Mouse (Mus musculus) sigmoid colon, adult 10 weeks (tissue): ENCODE data around the gene Prss16. TPM values are rescaled to one million over a fixed set of nuclear protein-coding genes. Genes with fewer than 3 reads are reported as not detected.

Experiments
- polyA plus RNA-seq: library from polyadenylated mRNA; stranded (reverse); fragments of 350-450 nt; fragmentation: Illumina TruSeq; extraction: RNeasy Lipid Tissue Mini Kit (QIAGEN cat#74804); gene quantifications from one replicate; pipeline ENCODE4 v1.2.3, GENCODE M21; 2014; ENCODE audit warnings: low read depth, low replicate concordance

Prss16 gene
- polyA plus RNA-seq, result 1.4 TPM

GRCm38 (mm10) chr13:22009642-22010041 is at the start of gene Prss16:
Gene Prss16 (minus strand): TSS chr13:22009742.

DNA sequence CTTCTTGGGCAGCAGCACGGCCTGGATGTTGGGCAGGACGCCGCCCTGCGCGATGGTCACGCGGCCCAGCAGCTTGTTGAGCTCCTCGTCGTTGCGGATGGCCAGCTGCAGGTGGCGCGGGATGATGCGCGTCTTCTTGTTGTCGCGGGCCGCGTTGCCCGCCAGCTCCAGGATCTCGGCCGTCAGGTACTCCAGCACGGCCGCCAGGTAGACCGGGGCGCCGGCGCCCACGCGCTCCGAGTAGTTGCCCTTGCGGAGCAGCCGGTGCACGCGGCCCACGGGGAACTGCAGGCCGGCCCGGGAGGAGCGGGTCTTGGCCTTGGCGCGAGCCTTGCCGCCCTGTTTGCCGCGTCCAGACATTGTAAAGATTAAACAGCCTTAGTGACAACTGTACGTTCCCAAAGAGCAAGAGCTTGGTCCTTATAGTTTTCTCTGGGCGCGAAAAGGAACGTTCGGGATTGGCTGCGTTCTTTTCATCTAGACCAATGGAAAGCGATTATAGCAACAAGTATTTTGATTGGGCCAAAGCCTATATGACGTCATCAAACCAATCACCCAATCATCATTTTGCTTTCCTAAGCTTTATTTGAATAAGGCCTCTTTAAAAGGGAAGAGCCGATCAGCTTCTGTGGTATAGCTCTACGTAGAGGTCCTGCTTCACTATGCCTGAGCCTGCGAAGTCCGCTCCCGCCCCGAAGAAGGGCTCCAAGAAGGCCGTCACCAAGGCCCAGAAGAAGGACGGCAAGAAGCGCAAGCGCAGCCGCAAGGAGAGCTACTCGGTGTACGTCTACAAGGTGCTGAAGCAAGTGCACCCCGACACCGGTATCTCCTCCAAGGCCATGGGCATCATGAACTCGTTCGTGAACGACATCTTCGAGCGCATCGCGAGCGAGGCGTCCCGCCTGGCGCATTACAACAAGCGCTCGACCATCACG is 33.3 kb upstream of the Prss16 start, which contains the start of the genes Hist1h2ag and Hist1h2bj:
Hist1h2ag (minus strand) TSS at position 377 of the 935 bp plus-strand sequence.
Hist1h2bj (plus strand) TSS at position 647 of the 935 bp plus-strand sequence.

GRCm38 (mm10) chr13:22041142-22041536 is 31.6 kb upstream of the Prss16 start, which contains the start of gene Hist1h4i:
Gene Hist1h4i (minus strand): TSS chr13:22041362.

DNA sequence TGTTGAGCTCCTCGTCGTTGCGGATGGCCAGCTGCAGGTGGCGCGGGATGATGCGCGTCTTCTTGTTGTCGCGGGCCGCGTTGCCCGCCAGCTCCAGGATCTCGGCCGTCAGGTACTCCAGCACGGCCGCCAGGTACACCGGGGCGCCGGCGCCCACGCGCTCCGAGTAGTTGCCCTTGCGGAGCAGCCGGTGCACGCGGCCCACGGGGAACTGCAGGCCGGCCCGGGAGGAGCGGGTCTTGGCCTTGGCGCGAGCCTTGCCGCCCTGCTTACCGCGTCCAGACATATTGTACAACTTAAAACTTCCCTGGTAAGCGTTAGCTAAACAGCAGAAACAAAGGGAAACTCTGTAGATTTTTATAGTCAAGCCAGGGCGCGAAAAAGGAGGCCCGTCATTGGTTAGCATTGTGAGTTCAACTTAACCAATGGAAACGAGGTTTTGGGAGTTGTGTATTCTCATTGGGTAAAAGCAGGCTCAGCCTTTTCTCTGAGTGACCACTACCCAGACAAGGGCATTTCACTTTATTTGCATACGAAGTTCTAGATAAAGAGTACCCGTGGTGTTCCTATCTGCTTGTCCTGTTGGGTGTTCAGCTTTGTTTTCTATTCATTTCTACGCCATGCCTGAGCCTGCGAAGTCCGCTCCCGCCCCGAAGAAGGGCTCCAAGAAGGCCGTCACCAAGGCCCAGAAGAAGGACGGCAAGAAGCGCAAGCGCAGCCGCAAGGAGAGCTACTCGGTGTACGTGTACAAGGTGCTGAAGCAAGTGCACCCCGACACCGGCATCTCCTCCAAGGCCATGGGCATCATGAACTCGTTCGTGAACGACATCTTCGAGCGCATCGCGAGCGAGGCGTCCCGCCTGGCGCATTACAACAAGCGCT is 26.0 kb upstream of the Prss16 start, which contains the start of the genes Hist1h2ah and Hist1h2bk:
Hist1h2ah (minus strand) TSS at position 302 of the 882 bp plus-strand sequence.
Hist1h2bk (plus strand) TSS at position 604 of the 882 bp plus-strand sequence.

GRCm38 (mm10) chr13:21980981-21981802 is 28.4 kb downstream of the Prss16 start, which contains the start of gene Pom121l2:
Gene Pom121l2 (plus strand): TSS chr13:21981194.

Other genes starting within 250 kb of the Prss16 start
- not detected for gene Hist1h1b, start 229.1 kb downstream of the Prss16 start, polyA plus RNA-seq
- not detected for gene Hist1h3i, start 226.4 kb downstream of the Prss16 start, polyA plus RNA-seq
- not detected for gene Hist1h2an, start 222.5 kb downstream of the Prss16 start, polyA plus RNA-seq
- gene Hist1h2bp, start 222.3 kb downstream of the Prss16 start, polyA plus RNA-seq, result not detected
- gene Hist1h2bq, start 199.5 kb downstream of the Prss16 start, polyA plus RNA-seq, result 1.1 TPM
- gene Hist1h2ao, start 199.3 kb downstream of the Prss16 start, polyA plus RNA-seq, result not detected
- gene Hist1h4m, start 198.0 kb downstream of the Prss16 start, polyA plus RNA-seq, result not detected
- gene Hist1h4n, start 177.5 kb downstream of the Prss16 start, polyA plus RNA-seq, result not detected
- not detected for gene Hist1h2ap, start 176.2 kb downstream of the Prss16 start, polyA plus RNA-seq
- gene Hist1h2br, start 176.0 kb downstream of the Prss16 start, polyA plus RNA-seq, result 5.3 TPM
- gene Zfp184, start 64.6 kb downstream of the Prss16 start, polyA plus RNA-seq, result 1.9 TPM
- not detected for gene Pom121l2, start 28.5 kb downstream of the Prss16 start, polyA plus RNA-seq
- not detected for gene Hist1h2ah, start 25.8 kb upstream of the Prss16 start, polyA plus RNA-seq
- gene Hist1h2bk, start 26.1 kb upstream of the Prss16 start, polyA plus RNA-seq, result not detected
- gene Hist1h4i, start 31.6 kb upstream of the Prss16 start, polyA plus RNA-seq, result 6.7 TPM
- gene Hist1h2ag, start 33.2 kb upstream of the Prss16 start, polyA plus RNA-seq, result not detected
- not detected for gene Hist1h2bj, start 33.5 kb upstream of the Prss16 start, polyA plus RNA-seq
- gene Vmn1r188, start 74.7 kb upstream of the Prss16 start, polyA plus RNA-seq, result not detected
- not detected for gene Vmn1r189, start 96.1 kb upstream of the Prss16 start, polyA plus RNA-seq
- not detected for gene Vmn1r191, start 174.2 kb upstream of the Prss16 start, polyA plus RNA-seq
- not detected for gene Vmn1r192, start 181.4 kb upstream of the Prss16 start, polyA plus RNA-seq
- gene Vmn1r193, start 213.4 kb upstream of the Prss16 start, polyA plus RNA-seq, result not detected
- gene Vmn1r194, start 234.5 kb upstream of the Prss16 start, polyA plus RNA-seq, result not detected